Mouse (Mus musculus) G1E (cell line): ENCODE measurements around the gene Magohb. TPM values are rescaled to one million over a fixed set of nuclear protein-coding genes. Genes with fewer than 3 reads are reported as not detected.
"Not testable (repeated sequence)": the region's sequence is repeated elsewhere in the genome, so short reads cannot be mapped to it uniquely, and the experiment has no call there.

ENCODE experiments used
- ATAC-seq: 2 replicates; pipeline ENCODE4 v1.8.0; 2016; ENCODE audit warnings: mild to moderate bottlenecking; ENCODE audit not compliant: insufficient number of reproducible peaks, poor library complexity, low FRiP score, severe bottlenecking; ENCODE audit errors: extremely low read depth
- DNase-seq: peaks from one replicate; pipeline ENCODE4 v3.0.0; 2012; ENCODE audit warnings: low spot score
- H3K27me3 ChIP-seq: 2 replicates; pipeline ENCODE4 v1.6.1; 2012; ENCODE audit warnings: mild to moderate bottlenecking, low read length, inconsistent platforms; ENCODE audit not compliant: insufficient read depth
- H3K36me3 ChIP-seq: replicated peaks from 2 replicates; pipeline ENCODE3; 2012; ENCODE audit warnings: mild to moderate bottlenecking, inconsistent platforms
- H3K4me1 ChIP-seq: 2 replicates; pipeline ENCODE4 v1.6.1; 2012; ENCODE audit warnings: low read depth, low read length, inconsistent platforms, mixed read lengths; ENCODE audit not compliant: insufficient read depth
- H3K4me3 ChIP-seq: 2 replicates; pipeline ENCODE4 v1.5.1; 2012; ENCODE audit warnings: low read depth, mild to moderate bottlenecking, inconsistent platforms, low read length, moderate library complexity, mixed read lengths
- H3K9me3 ChIP-seq: replicated peaks from 2 replicates; pipeline ENCODE4 v1.6.1; 2012; ENCODE audit warnings: inconsistent platforms
- CTCF ChIP-seq: IDR thresholded peaks from 2 replicates; pipeline ENCODE4 v1.5.1; 2012; ENCODE audit warnings: low read depth, low read length, inconsistent platforms, mixed read lengths
- GATA1 ChIP-seq: IDR thresholded peaks from 2 replicates; pipeline ENCODE4 v1.6.1; 2012; ENCODE audit warnings: borderline replicate concordance, low read length, inconsistent platforms, mixed read lengths
- GATA2 ChIP-seq: IDR thresholded peaks from 2 replicates; pipeline ENCODE4 v1.6.1; 2012; ENCODE audit warnings: low read depth, low read length, inconsistent platforms, borderline replicate concordance
- POLR2AphosphoS5 ChIP-seq: IDR thresholded peaks from 2 replicates; pipeline ENCODE4 v1.6.1; 2012; ENCODE audit warnings: low read depth, low read length, inconsistent platforms; ENCODE audit not compliant: insufficient replicate concordance
- TAL1 ChIP-seq: conservative IDR thresholded peaks from 2 replicates; pipeline ENCODE4 v1.6.1; 2012; ENCODE audit warnings: low read depth, low read length, inconsistent platforms, mixed read lengths
- polyA plus RNA-seq: library from polyadenylated mRNA; stranded (reverse); fragments of >175 nt; gene quantifications from 2 replicates; pipeline ENCODE4 v1.2.3, GENCODE M21; 2012
- total RNA-seq, 2 experiments: library from RNA; stranded (forward) in 1 of 2; stranded (reverse) in 1 of 2; fragments of 200-1000 nt in 1 of 2; fragments of >200 nt in 1 of 2; fragmentation: Nextera tagmentation in 1 of 2; gene quantifications; 2 replicates each; pipeline ENCODE4 v1.2.3; 2014 to 2017

The Magohb gene
- total and polyA plus RNA-seq, 3 experiments: not detected

- ATAC-seq: no peak
- TF ChIP-seq GATA2 (no peak), GATA1 (no peak), TAL1 (no peak), POLR2AphosphoS5 (no peak)
- DNase-seq: no peak
Observed at GRCm38 (mm10) chr6:131292276-131292990, 611 bp downstream of the Magohb start.

GRCm38 (mm10) chr6:131290430-131290829 is 2.6 kb downstream of the Magohb start:
- no peak for TF ChIP-seq GATA2
- peak; percentile 15; the same call in 1 of the 2 replicates for TF ChIP-seq CTCF
- H3K9me3 ChIP-seq: no peaks in the 10 kb centered on the region
- H3K4me3 ChIP-seq: no peak overlapping the region
- DNase-seq (no peak), ATAC-seq (peak; percentile 54)
- no peaks in the 10 kb centered on the region for H3K27me3 ChIP-seq
- H3K36me3 ChIP-seq: no peaks in the 10 kb centered on the region
- H3K4me1 ChIP-seq: peaks cover 11% of the 10 kb centered on the region

More at GRCm38 (mm10) chr6:131292276-131292990, 611 bp downstream of the Magohb start:
- H3K4me3 ChIP-seq: no peak overlapping the region
- peaks cover 11% of the 10 kb centered on the region for H3K4me1 ChIP-seq
- no peaks in the 10 kb centered on the region for H3K36me3 ChIP-seq
- peaks cover under 1% of the 10 kb centered on the region; the same call in 1 of the 2 replicates for H3K27me3 ChIP-seq
- H3K9me3 ChIP-seq: no peaks in the 10 kb centered on the region

DNA sequence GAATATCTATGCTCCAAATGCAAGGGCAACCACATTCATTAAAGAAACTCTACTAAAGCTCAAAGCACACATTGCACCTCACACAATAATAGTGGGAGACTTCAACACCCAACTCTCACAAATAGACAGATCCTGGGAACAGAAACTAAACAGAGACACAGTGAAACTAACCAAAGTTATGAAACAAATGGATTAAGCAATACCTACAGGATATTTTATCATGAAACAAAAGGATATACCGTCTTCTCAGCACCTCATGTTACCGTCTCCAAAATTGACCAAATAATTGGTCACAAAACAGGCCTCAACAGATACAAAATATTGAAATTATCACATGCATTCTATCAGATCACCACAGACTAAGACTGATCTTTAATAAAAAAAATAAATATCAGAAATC is 14.9 kb downstream of the Magohb start:
- H3K4me3 ChIP-seq, H3K27me3 ChIP-seq, H3K36me3 ChIP-seq, H3K9me3 ChIP-seq, ATAC-seq, DNase-seq: not testable (repeated sequence)
- peaks cover 29% of the 10 kb centered on the region for H3K4me1 ChIP-seq

DNA sequence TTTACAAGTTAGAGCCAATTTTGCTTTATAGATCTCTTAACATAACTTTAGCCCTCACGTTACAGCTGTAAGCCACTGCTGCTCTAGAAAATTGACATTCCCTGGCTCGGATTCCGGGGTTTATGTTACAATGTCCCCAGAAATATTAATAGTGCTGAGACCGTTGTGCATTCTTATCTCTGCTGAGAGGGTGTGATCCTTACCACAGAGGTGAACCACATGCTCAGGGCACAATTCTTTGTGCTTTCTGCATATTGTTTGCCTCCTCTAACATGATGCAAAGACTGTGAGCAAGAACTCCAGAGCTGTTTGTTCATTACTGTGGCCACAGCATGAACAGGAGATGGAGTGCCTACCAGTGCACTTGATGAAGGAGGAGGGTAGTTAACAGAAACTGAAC is 16.4 kb downstream of the Magohb start:
- Histone ChIP-seq H3K4me3 (no peak overlapping the region; the same call in 1 of the 2 replicates), H3K27me3 (no peaks in the 10 kb centered on the region), H3K36me3 (no peaks in the 10 kb centered on the region), H3K9me3 (no peaks in the 10 kb centered on the region), H3K4me1 (peaks cover 29% of the 10 kb centered on the region)
- DNase-seq: no peak
- TF ChIP-seq TAL1 (peak; percentile 55), CTCF (no peak)
- ATAC-seq: peak; percentile 79

- Histone ChIP-seq H3K4me3 (no peak overlapping the region), H3K27me3 (no peaks in the 10 kb centered on the region)
- no peak for ATAC-seq
Observed at GRCm38 (mm10) chr6:131272311-131272710, 20.7 kb downstream of the Magohb start.

DNA sequence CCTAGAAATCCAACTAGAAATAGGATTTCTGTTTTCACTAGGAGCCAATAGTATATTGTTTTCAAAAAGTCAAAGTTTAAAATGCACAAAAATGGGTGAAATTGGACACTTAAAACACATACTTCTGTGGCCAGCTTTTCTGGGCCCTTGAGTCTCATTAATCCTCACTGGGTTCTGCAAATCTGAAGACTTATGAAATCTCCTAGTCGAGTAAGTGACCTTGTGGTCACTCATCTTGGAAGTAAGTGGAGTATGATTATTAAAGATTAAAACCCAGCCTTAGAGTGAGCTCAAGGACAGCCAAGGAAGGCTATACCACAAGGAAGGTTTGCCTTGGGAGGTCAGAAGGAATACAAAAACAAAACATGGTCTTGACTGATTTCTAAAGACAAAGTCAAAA is 22.7 kb downstream of the Magohb start:
- no peak for TF ChIP-seq POLR2AphosphoS5
- H3K36me3 ChIP-seq: no peaks in the 10 kb centered on the region

More at GRCm38 (mm10) chr6:131272311-131272710, 20.7 kb downstream of the Magohb start:
- H3K4me1 ChIP-seq: peaks cover 26% of the 10 kb centered on the region
- H3K36me3 ChIP-seq: no peaks in the 10 kb centered on the region
- no peak for DNase-seq
- H3K9me3 ChIP-seq: no peaks in the 10 kb centered on the region
- TF ChIP-seq GATA2 (no peak), TAL1 (no peak), CTCF (no peak), GATA1 (no peak), POLR2AphosphoS5 (no peak)

GRCm38 (mm10) chr6:131269599-131269998 is 23.4 kb downstream of the Magohb start:
- Histone ChIP-seq H3K36me3 (no peaks in the 10 kb centered on the region), H3K27me3 (no peaks in the 10 kb centered on the region), H3K9me3 (no peaks in the 10 kb centered on the region), H3K4me3 (no peak overlapping the region), H3K4me1 (peaks cover 5% of the 10 kb centered on the region)
- TF ChIP-seq POLR2AphosphoS5 (no peak), GATA2 (no peak), GATA1 (no peak), CTCF (no peak), TAL1 (no peak)
- ATAC-seq (no peak), DNase-seq (no peak)

More for the DNA sequence above, 22.7 kb downstream of the Magohb start:
- Histone ChIP-seq H3K4me1 (peaks cover 8% of the 10 kb centered on the region), H3K4me3 (no peak overlapping the region), H3K9me3 (no peaks in the 10 kb centered on the region), H3K27me3 (no peaks in the 10 kb centered on the region)
- DNase-seq (no peak), ATAC-seq (no peak)
